Mouse (Mus musculus) CH12.LX (cell line): ENCODE data around the gene Pfn1. TPM values are rescaled to one million over a fixed set of nuclear protein-coding genes. Genes with fewer than 3 reads are reported as not detected.

ENCODE experiments used
- DNase-seq: peaks from one replicate; pipeline ENCODE4 v3.0.0-alpha.2; 2013; ENCODE audit errors: extremely low read depth
- H3K27ac ChIP-seq: 2 replicates; pipeline ENCODE4 v1.5.1; 2012; ENCODE audit warnings: low read depth, mild to moderate bottlenecking, control low read depth, moderate library complexity; ENCODE audit not compliant: insufficient read depth
- H3K27me3 ChIP-seq: replicated peaks from 2 replicates; pipeline ENCODE3; 2012; ENCODE audit warnings: inconsistent platforms
- H3K36me3 ChIP-seq, 2 experiments: replicated peaks in 1 of 2; 2 replicates each; pipeline versions ENCODE3 to v1.6.1; 2012; ENCODE audit warnings: inconsistent platforms in 1 of 2, low read length in 1 of 2, mild to moderate bottlenecking in 1 of 2, mixed read lengths in 1 of 2, moderate library complexity in 1 of 2; ENCODE audit not compliant: control insufficient read depth in 1 of 2, insufficient read depth in 1 of 2
- H3K4me1 ChIP-seq, 2 experiments: 2 replicates each; pipeline ENCODE4 v1.6.1; 2012; ENCODE audit warnings: inconsistent platforms in 1 of 2, moderate library complexity in 1 of 2; ENCODE audit not compliant: insufficient read depth in 2 of 2, control insufficient read depth in 1 of 2
- H3K4me2 ChIP-seq: 2 replicates; pipeline ENCODE4 v1.6.1; 2012; ENCODE audit warnings: low read depth, mild to moderate bottlenecking, control low read depth; ENCODE audit not compliant: poor library complexity, insufficient read depth, severe bottlenecking
- H3K4me3 ChIP-seq, 3 experiments: fragments of 150-350 bp in 1 of 3; sonication (generic) in 1 of 3; replicated peaks in 1 of 3; 2 replicates each; pipeline versions ENCODE3 to v1.5.1; 2011 to 2012; ENCODE audit warnings: low read depth in 2 of 3, low read length in 2 of 3, mild to moderate bottlenecking in 2 of 3, moderate library complexity in 2 of 3, control low read depth in 1 of 3, improper control_type of control experiment in 1 of 3, inconsistent platforms in 1 of 3, mixed read lengths in 1 of 3; ENCODE audit not compliant: poor library complexity in 1 of 3
- H3K79me2 ChIP-seq: replicated peaks from 2 replicates; pipeline ENCODE4 v1.6.1; 2012; ENCODE audit warnings: mild to moderate bottlenecking, moderate library complexity; ENCODE audit not compliant: control insufficient read depth, poor library complexity, insufficient read depth, severe bottlenecking; ENCODE audit errors: extremely low read depth
- H3K9ac ChIP-seq: 2 replicates; pipeline ENCODE4 v1.6.1; 2012; ENCODE audit warnings: low read depth, mild to moderate bottlenecking, control low read depth, moderate library complexity; ENCODE audit not compliant: insufficient read depth
- H3K9me3 ChIP-seq: replicated peaks from 2 replicates; pipeline ENCODE3; 2012; ENCODE audit warnings: low read length, inconsistent platforms, mixed read lengths
- CHD1 ChIP-seq: IDR thresholded peaks from 2 replicates; pipeline ENCODE4 v1.6.1; 2012; ENCODE audit warnings: low read depth, low read length, improper control_type of control experiment, inconsistent platforms
- CHD2 ChIP-seq: IDR thresholded peaks from 2 replicates; pipeline ENCODE4 v1.6.1; 2011; ENCODE audit warnings: low read length, improper control_type of control experiment
- CTCF ChIP-seq, 2 experiments: IDR thresholded peaks in 1 of 2; conservative IDR thresholded peaks in 1 of 2; 2 replicates each; pipeline ENCODE4 v1.5.1; 2011 to 2012; ENCODE audit warnings: low read depth in 2 of 2, low read length in 2 of 2, improper control_type of control experiment in 1 of 2, inconsistent platforms in 1 of 2, mild to moderate bottlenecking in 1 of 2, moderate library complexity in 1 of 2
- E2F4 ChIP-seq: IDR thresholded peaks from 2 replicates; pipeline ENCODE4 v1.6.1; 2011; ENCODE audit warnings: low read depth, low read length, improper control_type of control experiment; ENCODE audit not compliant: insufficient replicate concordance
- ELF1 ChIP-seq: IDR thresholded peaks from 2 replicates; pipeline ENCODE4 v1.6.1; 2014; ENCODE audit warnings: low read depth, mild to moderate bottlenecking, inconsistent platforms, low read length, improper control_type of control experiment
- EP300 ChIP-seq: IDR thresholded peaks from 2 replicates; pipeline ENCODE4 v1.6.1; 2011; ENCODE audit warnings: low read length, improper control_type of control experiment
- ETS1 ChIP-seq: conservative IDR thresholded peaks from 2 replicates; pipeline ENCODE4 v1.6.1; 2012; ENCODE audit warnings: low read depth, mild to moderate bottlenecking, inconsistent platforms, low read length, improper control_type of control experiment, moderate library complexity
- GABPA ChIP-seq: IDR thresholded peaks from 2 replicates; pipeline ENCODE4 v1.6.1; 2012; ENCODE audit warnings: low read depth, low read length, improper control_type of control experiment, inconsistent platforms; ENCODE audit not compliant: insufficient replicate concordance
- HCFC1 ChIP-seq: IDR thresholded peaks from 2 replicates; pipeline ENCODE4 v1.6.1; 2012; ENCODE audit warnings: low read depth, mild to moderate bottlenecking, inconsistent platforms, low read length, improper control_type of control experiment
- IRF4 ChIP-seq: IDR thresholded peaks from 2 replicates; pipeline ENCODE4 v1.6.1; 2014; ENCODE audit warnings: low read depth, mild to moderate bottlenecking, inconsistent platforms, low read length, improper control_type of control experiment
- JUND ChIP-seq: conservative IDR thresholded peaks from 2 replicates; pipeline ENCODE4 v1.6.1; 2011; ENCODE audit warnings: low read depth, low read length, improper control_type of control experiment
- KAT2A ChIP-seq: IDR thresholded peaks from 2 replicates; pipeline ENCODE4 v1.6.1; 2012; ENCODE audit warnings: low read length, improper control_type of control experiment, inconsistent platforms; ENCODE audit not compliant: insufficient replicate concordance
- MXI1 ChIP-seq: IDR thresholded peaks from 2 replicates; pipeline ENCODE4 v1.6.1; 2011; ENCODE audit warnings: mild to moderate bottlenecking, low read depth, low read length, improper control_type of control experiment
- MYC ChIP-seq: IDR thresholded peaks from 2 replicates; pipeline ENCODE4 v1.6.1; 2011; ENCODE audit warnings: low read depth, mild to moderate bottlenecking, improper control_type of control experiment, low read length
- NELFE ChIP-seq: IDR thresholded peaks from 2 replicates; pipeline ENCODE4 v1.6.1; 2011; ENCODE audit warnings: low read depth, low read length, improper control_type of control experiment
- PAX5 ChIP-seq: IDR thresholded peaks from 2 replicates; pipeline ENCODE4 v1.6.1; 2012; ENCODE audit warnings: low read length, inconsistent platforms, mixed read lengths
- POLR2A ChIP-seq: IDR thresholded peaks from 2 replicates; pipeline ENCODE4 v1.6.1; 2011; ENCODE audit warnings: low read depth, mild to moderate bottlenecking, improper control_type of control experiment, low read length
- POLR2AphosphoS2 ChIP-seq: IDR thresholded peaks from 2 replicates; pipeline ENCODE4 v1.6.1; 2011; ENCODE audit warnings: low read depth, low read length, improper control_type of control experiment
- SMC3 ChIP-seq: IDR thresholded peaks from 2 replicates; pipeline ENCODE4 v1.6.1; 2011; ENCODE audit warnings: low read depth, low read length, improper control_type of control experiment
- TBP ChIP-seq: conservative IDR thresholded peaks from 2 replicates; pipeline ENCODE4 v1.6.1; 2011; ENCODE audit warnings: low read depth, low read length, improper control_type of control experiment
- TCF12 ChIP-seq: IDR thresholded peaks from 2 replicates; pipeline ENCODE4 v1.6.1; 2014; ENCODE audit warnings: low read depth, mild to moderate bottlenecking, inconsistent platforms, low read length, improper control_type of control experiment
- USF1 ChIP-seq: IDR thresholded peaks from 2 replicates; pipeline ENCODE4 v1.6.1; 2014; ENCODE audit warnings: low read depth, mild to moderate bottlenecking, inconsistent platforms, low read length, improper control_type of control experiment
- USF2 ChIP-seq: conservative IDR thresholded peaks from 2 replicates; pipeline ENCODE4 v1.6.1; 2011; ENCODE audit warnings: low read depth, low read length, improper control_type of control experiment
- dilution Hi-C: fragments of 300-500 bp; cut with MboI; formaldehyde crosslinking; loops from 2 replicates; pipeline ENCODE4 v1.14.3; 2020; ENCODE audit warnings: low sequenced_read_pairs; ENCODE audit not compliant: extremely low pct_unique_long_range_greater_than_20kb, extremely low pct_ligation_motif_present
- in situ Hi-C: fragments of 300-500 bp; cut with MboI; formaldehyde crosslinking; loops from 3 replicates; pipeline ENCODE4 v1.14.3; 2019; ENCODE audit warnings: low sequenced_read_pairs, low pct_ligation_motif_present, low pct_unique_long_range_greater_than_20kb, mixed read lengths
- polyA plus RNA-seq: library from polyadenylated mRNA; unstranded; fragments of >175 nt; gene quantifications from 2 replicates; pipeline ENCODE4 v1.2.1, GENCODE M21; 2012; ENCODE audit warnings: low read depth; ENCODE audit not compliant: insufficient read length
- total RNA-seq, 2 experiments: library from RNA; depleted of rRNA; stranded (reverse); fragments of 300-350 nt in 1 of 2; fragments of >200 nt in 1 of 2; gene quantifications; 2 replicates each; pipeline ENCODE4 v1.2.3; 2012 to 2014

The Pfn1 gene
- total and polyA plus RNA-seq, 3 experiments = 844 to 2,624 (median 1,045) TPM

DNA sequence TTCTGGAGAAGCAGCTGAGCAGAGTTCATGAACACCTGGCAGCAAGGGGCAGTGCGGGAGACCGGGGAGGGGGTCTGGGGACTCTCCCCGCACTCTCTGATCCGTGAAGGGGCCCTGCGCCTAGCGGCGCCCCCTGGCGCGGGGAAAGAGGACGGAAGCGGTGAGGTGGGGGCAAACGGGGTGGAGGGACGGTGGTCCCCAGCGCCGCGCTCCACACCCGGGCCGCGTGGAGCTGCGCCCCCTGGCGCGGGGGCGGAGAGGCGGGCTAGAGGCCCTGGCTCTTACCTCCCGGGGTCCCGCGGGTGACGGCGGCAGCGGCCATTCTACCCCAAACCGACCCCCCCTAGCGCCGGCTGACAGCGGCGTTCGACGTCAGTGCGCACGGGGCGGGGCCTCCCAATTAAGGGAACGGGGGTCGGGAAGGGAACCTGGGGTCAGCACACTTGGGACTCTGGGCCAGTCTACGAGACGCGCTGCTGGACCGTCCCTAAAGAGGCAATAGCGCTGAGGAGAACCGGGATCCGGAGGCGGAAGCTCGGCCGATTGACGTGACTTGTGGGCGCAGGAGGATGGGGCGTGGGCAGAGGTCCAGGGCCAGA is 33.3 kb upstream of the Pfn1 start, which contains the start of gene Camta2 (continued):
- TF ChIP-seq TCF12 (peak; percentile 28; the same call in 1 of the 2 replicates), SMC3 (peak; percentile 49), ELF1 (peak; percentile 65), ETS1 (peak; percentile 3), USF2 (no peak), JUND (no peak), CTCF (conservative IDR thresholded peaks at IDR 0.05 in 1 of 2, IDR thresholded peaks at IDR 0.05 in 1 of 2; ENCODE audit: low read depth in 2 of 2, low read length in 2 of 2) (peak; percentile 6 to 77; a peak in 2 of 4 replicates), POLR2AphosphoS2 (no peak), TBP (0 out of 2 replicates have a peak, but pooled peaks have one; percentile 26), EP300 (no peak), IRF4 (peak; percentile 47), PAX5 (no peak), CHD1 (no peak), POLR2A (peak; percentile 76), USF1 (no peak), MYC (no peak)
- TF ChIP-seq, all 38 proteins: peak for 16

DNA sequence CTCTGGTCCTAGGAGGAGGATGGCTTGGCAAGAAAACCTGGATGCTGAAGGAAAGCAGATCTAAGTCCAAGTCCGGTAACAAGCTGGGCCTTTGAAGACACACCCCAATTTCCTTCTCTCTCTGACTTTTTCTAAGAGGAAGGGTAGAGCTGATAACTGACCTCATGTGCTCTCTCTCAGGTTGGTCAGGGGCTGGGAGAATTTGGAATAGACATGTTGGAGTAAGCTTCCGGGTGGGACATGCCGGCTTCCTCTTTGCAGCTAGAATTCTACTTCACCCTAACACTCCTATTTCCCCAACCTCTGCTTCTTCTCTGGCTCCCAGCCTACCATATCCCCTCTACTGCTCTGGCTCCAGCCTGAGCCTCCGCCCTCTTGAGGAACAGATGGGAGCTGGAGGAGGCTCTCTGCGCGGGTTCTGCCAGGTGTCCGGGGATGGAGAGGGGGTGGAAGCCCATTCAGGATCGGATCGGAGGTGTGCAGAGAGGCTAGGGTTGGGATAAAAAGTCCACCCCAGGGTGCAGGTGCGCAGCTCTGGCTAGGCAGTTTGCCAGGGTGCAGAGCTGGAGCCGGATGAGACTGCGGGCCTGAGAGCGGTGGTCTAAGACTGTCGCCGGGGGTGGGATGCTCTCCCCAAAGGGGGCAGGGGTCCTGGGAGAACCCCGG is 32.6 kb upstream of the Pfn1 start:
- H3K9me3 ChIP-seq = no peaks in the 10 kb centered on the region
- dilution Hi-C loops = no loop called here
- in situ Hi-C loops = loop anchor here (5.0 kb wide), 1 partner anchor 70 kb away; no protein-coding TSS in a partner anchor

More for the DNA sequence above, 32.6 kb upstream of the Pfn1 start:
- H3K4me1 ChIP-seq = peaks cover 0 to 63% of the 10 kb centered on the region in 2 experiments
- H3K79me2 ChIP-seq = no peaks in the 10 kb centered on the region
- H3K4me2 ChIP-seq = peak overlapping the region; percentile 76
- H3K27ac ChIP-seq = peak overlapping the region; percentile 1; the same call in 1 of the 2 replicates
- no peaks in the 10 kb centered on the region for H3K27me3 ChIP-seq
- H3K36me3 ChIP-seq = peaks cover 21 to 42% of the 10 kb centered on the region in 2 experiments
- H3K4me3 ChIP-seq = peak overlapping the region; percentile 71 to 81 (median 76)
- TF ChIP-seq KAT2A = no peak
- no peak for TF ChIP-seq NELFE
- TF ChIP-seq E2F4 = no peak
- no peak for TF ChIP-seq HCFC1
- no peak for TF ChIP-seq GABPA
- TF ChIP-seq MYC = no peak
- TF ChIP-seq USF2 = no peak
- TF ChIP-seq CHD2 = 0 out of 2 replicates have a peak, but pooled peaks have one; percentile 23
- no peak for TF ChIP-seq MXI1
- TF ChIP-seq TCF12 = 0 out of 2 replicates have a peak, but pooled peaks have one; percentile 32
- H3K9ac ChIP-seq = peak overlapping the region; percentile 79
- DNase-seq = peak; percentile 35
